Mouse (Mus musculus): ENCODE data around the gene Gpr33. TPM values are rescaled to one million over a fixed set of nuclear protein-coding genes. Genes with fewer than 3 reads are reported as not detected.

Gpr33 gene
- polyA plus RNA-seq, 1 experiment from 2014 or later: not detected

DNA sequence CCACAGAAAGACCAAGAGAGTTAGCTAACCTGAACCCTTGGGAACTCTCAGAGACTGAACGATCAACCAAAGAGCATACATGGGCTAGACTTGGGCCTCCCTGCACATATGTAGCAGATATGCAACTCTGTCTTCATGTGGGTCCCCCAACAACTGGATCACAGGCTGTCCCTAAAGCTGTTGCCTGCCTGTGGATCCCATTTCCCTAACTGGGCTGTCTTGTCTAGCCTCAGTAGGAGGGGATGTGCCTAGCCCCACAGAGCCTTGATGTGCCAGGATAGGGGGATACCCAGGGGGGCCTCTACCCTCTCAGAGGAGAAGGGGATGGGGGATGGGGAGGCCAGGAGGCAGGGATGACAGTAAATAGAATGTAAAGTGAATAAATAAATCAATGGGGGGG, 44.2 kb downstream of the Gpr33 start:
- no peak overlapping the region for H3K9ac ChIP-seq (replicated peaks)
- no peaks in the 10 kb centered on the region for H3K27me3 ChIP-seq
- H3K4me3 ChIP-seq: no peak overlapping the region
- H3K36me3 ChIP-seq: no peaks in the 10 kb centered on the region
- H3K27ac ChIP-seq (replicated peaks): no peak overlapping the region
- H3K9me3 ChIP-seq: no peaks in the 10 kb centered on the region
- no peak overlapping the region for H3K4me2 ChIP-seq (replicated peaks)
- no peaks in the 10 kb centered on the region for H3K4me1 ChIP-seq
- 100% methylated on average over 1 of the region's 1 CpGs for WGBS
- no peak for ATAC-seq (replicated peaks)

- 78% methylated on average over 9 of the region's 9 CpGs for WGBS
- H3K4me2 ChIP-seq (replicated peaks): no peak overlapping the region
Observed at GRCm38 (mm10) chr12:51976531-51976930, 51.3 kb downstream of the Gpr33 start.

GRCm38 (mm10) chr12:51974381-51974780, 53.5 kb downstream of the Gpr33 start:
- 82% methylated on average over 1 of the region's 1 CpGs for WGBS
- no peak for ATAC-seq (replicated peaks)
- no peak overlapping the region for H3K27ac ChIP-seq (replicated peaks)

More at GRCm38 (mm10) chr12:51976531-51976930, 51.3 kb downstream of the Gpr33 start:
- Histone ChIP-seq H3K4me3 (no peak overlapping the region), H3K4me1 (0 out of 2 replicates have a peak, but pooled peaks cover 3% of the 10 kb centered on the region), H3K9me3 (no peaks in the 10 kb centered on the region), H3K27ac (replicated peaks) (no peak overlapping the region), H3K27me3 (no peaks in the 10 kb centered on the region), H3K9ac (replicated peaks) (no peak overlapping the region), H3K36me3 (no peaks in the 10 kb centered on the region)
- no peak for ATAC-seq (replicated peaks)

More at GRCm38 (mm10) chr12:51974381-51974780, 53.5 kb downstream of the Gpr33 start:
- no peak overlapping the region for H3K4me3 ChIP-seq
- H3K9ac ChIP-seq (replicated peaks): no peak overlapping the region
- H3K4me1 ChIP-seq: peaks cover 16% of the 10 kb centered on the region
- H3K4me2 ChIP-seq (replicated peaks): no peak overlapping the region
- H3K9me3 ChIP-seq: no peaks in the 10 kb centered on the region
- H3K27me3 ChIP-seq: no peaks in the 10 kb centered on the region
- no peaks in the 10 kb centered on the region for H3K36me3 ChIP-seq

Other genes starting within 250 kb of the Gpr33 start
- 38.8 and 42.7 TPM in 2 replicates for gene Hectd1, start 198.5 kb downstream of the Gpr33 start, polyA plus RNA-seq (2015; fragmentation: Nextera tagmentation; extraction: Ambion mirVana)
- 5.4 and 5.9 TPM in 2 replicates for gene Heatr5a, start 56.7 kb downstream of the Gpr33 start, polyA plus RNA-seq (2015; fragmentation: Nextera tagmentation; extraction: Ambion mirVana)
- gene Dtd2, start 21.6 kb downstream of the Gpr33 start, polyA plus RNA-seq (2015; fragmentation: Nextera tagmentation; extraction: Ambion mirVana): 14.9 and 16.4 TPM in 2 replicates
- gene Nubpl, start 69.7 kb upstream of the Gpr33 start, polyA plus RNA-seq (2015; fragmentation: Nextera tagmentation; extraction: Ambion mirVana): 9.3 and 10.9 TPM in 2 replicates

All from forebrain, embryonic 15.5 days (tissue).